ENCODE assay signal across 20 mouse cellular contexts in genomic region chr11:100843070-100843669, GRCm38 (mm10). TPM values are rescaled to one million over a fixed set of nuclear protein-coding genes. Genes with fewer than 3 reads are reported as not detected.
A peak's percentile ranks its signal among the peaks of the same experiment; 100 is the strongest.
DNase-seq lines count a peak whose midpoint lies in the region; ATAC-seq and TF ChIP-seq lines count a peak whose summit lies in the region.
"Had no signal": no experiment of that assay in that cellular context is flagged by ENCODE, and none has a peak within 500 bp of the region (broad histone marks: within the 10 kb centered on the region; RNA-seq: fewer than 3 reads in every experiment).

No protein-coding gene starts in this region.

- TF ChIP-seq POLR2A in thymus, adult 2 months (IDR thresholded peaks at IDR 0.05; ENCODE audit: control insufficient read depth, extremely low read depth, insufficient read depth, low read length, poor library complexity): no peak

- no peak for TF ChIP-seq CTCF in thymus, adult 2 months (IDR thresholded peaks at IDR 0.05; ENCODE audit: borderline replicate concordance, control insufficient read depth, extremely low read depth, insufficient read depth, low read length, poor library complexity)

- DNase-seq in adrenal gland, adult 2 months: peak; percentile 57
- no peak for DNase-seq in adrenal gland, postnatal 4 days (ENCODE audit: low spot score in 2 of 2)
- DNase-seq in thymus, adult 2 months: no peak
- DNase-seq in thymus, postnatal 14 days: no peak
- DNase-seq in CD4-positive helper T cell, adult 2 months (ENCODE audit: low read depth, low spot score): peak; percentile 61
- peak; percentile 38 for DNase-seq in naive thymus-derived CD4-positive, alpha-beta T cell, adult 2 months (ENCODE audit: low read depth)
- DNase-seq: adrenal gland, postnatal 25 days; cerebellum, adult 2 months; cerebellum, postnatal 10 days; embryo, embryonic 11 days; gastrocnemius, postnatal 10 days; kidney, adult 11 months had no signal

- ATAC-seq in intestine, embryonic 15.5 days: no peak
- ATAC-seq: forebrain, embryonic 16.5 days had no signal

- no peak overlapping the region for H3K4me3 ChIP-seq in thymus, adult 2 months (ENCODE audit: control insufficient read depth, insufficient read depth, low read length)
- no peak overlapping the region for H3K4me3 ChIP-seq in intestine, embryonic 15.5 days (replicated peaks)
- H3K4me3 ChIP-seq: embryonic facial prominence, embryonic 15.5 days; erythroblast, embryonic 14.5 days; forebrain, embryonic 12.5 days; heart, embryonic 12.5 days; hindbrain, embryonic 10.5 days had no signal

- no peaks in the 10 kb centered on the region for H3K27me3 ChIP-seq in thymus, adult 2 months (ENCODE audit: control insufficient read depth, insufficient read depth, low read length)
- no peaks in the 10 kb centered on the region for H3K27me3 ChIP-seq in intestine, embryonic 15.5 days (replicated peaks)
- H3K27me3 ChIP-seq: embryonic facial prominence, embryonic 15.5 days; forebrain, embryonic 12.5 days; heart, embryonic 12.5 days had no signal

- no peaks in the 10 kb centered on the region for H3K36me3 ChIP-seq in thymus, adult 2 months (ENCODE audit: control insufficient read depth, insufficient read depth, low read length)
- H3K36me3 ChIP-seq in intestine, embryonic 15.5 days: no peaks in the 10 kb centered on the region
- H3K36me3 ChIP-seq: embryonic facial prominence, embryonic 15.5 days; forebrain, embryonic 12.5 days; hindbrain, embryonic 10.5 days had no signal

- WGBS in thymus, adult 2 months: 83% methylated on average over 8 of the region's 8 CpGs
- WGBS in intestine, embryonic 15.5 days: 92% methylated on average over 8 of the region's 8 CpGs

- H3K9me3 ChIP-seq in intestine, embryonic 15.5 days: no peaks in the 10 kb centered on the region
- H3K9me3 ChIP-seq: embryonic facial prominence, embryonic 15.5 days; forebrain, embryonic 12.5 days; heart, embryonic 12.5 days; hindbrain, embryonic 10.5 days had no signal

- peak overlapping the region; percentile 67; the same call in 1 of the 2 replicates for H3K27ac ChIP-seq in thymus, adult 2 months (ENCODE audit: control insufficient read depth, insufficient read depth, low read length)
- no peak overlapping the region for H3K27ac ChIP-seq in intestine, embryonic 15.5 days
- H3K27ac ChIP-seq: embryonic facial prominence, embryonic 15.5 days; forebrain, embryonic 12.5 days; hindbrain, embryonic 10.5 days; hindbrain, embryonic 14.5 days had no signal

- no peak overlapping the region for H3K9ac ChIP-seq in intestine, embryonic 15.5 days
- H3K9ac ChIP-seq: embryonic facial prominence, embryonic 15.5 days; forebrain, embryonic 12.5 days; heart, embryonic 12.5 days; hindbrain, embryonic 14.5 days had no signal

- no peak overlapping the region for H3K4me2 ChIP-seq in intestine, embryonic 15.5 days (replicated peaks)
- H3K4me2 ChIP-seq: embryonic facial prominence, embryonic 15.5 days; forebrain, embryonic 12.5 days; heart, embryonic 12.5 days; hindbrain, embryonic 14.5 days had no signal

- peaks cover 53% of the 10 kb centered on the region for H3K4me1 ChIP-seq in thymus, adult 2 months (replicated peaks; ENCODE audit: control insufficient read depth, insufficient read depth, low read length)
- H3K4me1 ChIP-seq in intestine, embryonic 15.5 days (replicated peaks): peaks cover 6% of the 10 kb centered on the region; the same call in 1 of the 2 replicates
- H3K4me1 ChIP-seq: forebrain, embryonic 12.5 days; hindbrain, embryonic 10.5 days had no signal

RNA-seq across cellular contexts. Expression of gene Stat5b, which starts 7.4 kb away (rescaled TPM):
- 10 to 100 TPM; 60.3 to 65.3 TPM for total RNA-seq in adrenal gland, adult 2 months (2021)
- 43.8 and 53.8 TPM in 2 replicates for polyA plus RNA-seq in adrenal gland, adult 2 months (2012; rRNA removed)
- 10 to 100 TPM; 68.2 to 68.7 TPM for total RNA-seq in adrenal gland, postnatal 4 days (2021)
- polyA plus RNA-seq in thymus, adult 2 months (2012; rRNA removed): 178 and 204 TPM in 2 replicates
- polyA plus RNA-seq in intestine, embryonic 15.5 days (2015; fragmentation: Nextera tagmentation; extraction: Ambion mirVana): 24.2 and 26.8 TPM in 2 replicates

RNA-seq across cellular contexts. Expression of gene Stat5a, which starts 16.0 kb away (rescaled TPM):
- total RNA-seq in adrenal gland, adult 2 months (2021): 10 to 100 TPM; 27.0 to 38.0 TPM
- polyA plus RNA-seq in adrenal gland, adult 2 months (2012; rRNA removed): 45.1 and 51.2 TPM in 2 replicates
- 10 to 100 TPM; 34.1 to 42.1 TPM for total RNA-seq in adrenal gland, postnatal 4 days (2021)
- 136 and 161 TPM in 2 replicates for polyA plus RNA-seq in thymus, adult 2 months (2012; rRNA removed)
- polyA plus RNA-seq in intestine, embryonic 15.5 days (2015; fragmentation: Nextera tagmentation; extraction: Ambion mirVana): 5.5 and 6.0 TPM in 2 replicates

Comparison
In these comparisons a context has a peak if more than half of its experiments do, and no peak if none do; other contexts are left out.
1. DNase-seq: peak in adrenal gland, adult 2 months (single experiment), CD4-positive helper T cell, adult 2 months (single experiment) and naive thymus-derived CD4-positive, alpha-beta T cell, adult 2 months (single experiment); none in adrenal gland, postnatal 4 days (0 of 2), thymus, adult 2 months (single experiment) and thymus, postnatal 14 days (single experiment).